Mouse (Mus musculus) limb, embryonic 14.5 days (tissue): Measurements from ENCODE around the gene Syt16. TPM values are rescaled to one million over a fixed set of nuclear protein-coding genes. Genes with fewer than 3 reads are reported as not detected.

Experiments used
- ATAC-seq: fragments of 200-750 bp; cut with Nextera tagmentation; 2 replicates; pipeline ENCODE4 v1.8.0; 2017; ENCODE audit warnings: low read depth, moderate number of reproducible peaks, moderate TSS enrichment; ENCODE audit not compliant: low FRiP score
- DNase-seq: peaks from one replicate; pipeline ENCODE4 v3.0.0-alpha.2; 2015; ENCODE audit warnings: low spot score
- H3K27ac ChIP-seq: fragments of 300-500 bp; sonication (generic); replicated peaks from 2 replicates; pipeline ENCODE4 v1.5.1; 2014; ENCODE audit warnings: low read depth, mild to moderate bottlenecking, low read length, moderate library complexity, mixed read lengths
- H3K27me3 ChIP-seq: fragments of 300-500 bp; sonication (generic); 2 replicates; pipeline ENCODE4 v1.6.1; 2014; ENCODE audit warnings: low read length, mixed read lengths; ENCODE audit not compliant: control insufficient read depth, insufficient read depth
- H3K36me3 ChIP-seq: fragments of 300-500 bp; sonication (generic); 2 replicates; pipeline ENCODE4 v1.6.1; 2014; ENCODE audit warnings: mild to moderate bottlenecking, low read length, moderate library complexity, mixed read lengths; ENCODE audit not compliant: control insufficient read depth, insufficient read depth
- H3K4me1 ChIP-seq: fragments of 300-500 bp; sonication (generic); 2 replicates; pipeline ENCODE4 v1.6.1; 2014; ENCODE audit warnings: antibody characterized with exemption, low read length, mixed read lengths; ENCODE audit not compliant: control insufficient read depth, insufficient read depth
- H3K4me2 ChIP-seq: fragments of 300-500 bp; sonication (generic); replicated peaks from 2 replicates; pipeline ENCODE4 v1.6.1; 2014; ENCODE audit warnings: low read depth, mild to moderate bottlenecking, low read length, moderate library complexity; ENCODE audit not compliant: severe bottlenecking
- H3K4me3 ChIP-seq: fragments of 300-500 bp; sonication (generic); replicated peaks from 2 replicates; pipeline ENCODE4 v1.5.1; 2014; ENCODE audit warnings: low read length
- H3K9ac ChIP-seq: fragments of 300-500 bp; sonication (generic); 2 replicates; pipeline ENCODE4 v1.6.1; 2014; ENCODE audit warnings: mild to moderate bottlenecking, low read depth, low read length, moderate library complexity; ENCODE audit not compliant: severe bottlenecking
- H3K9me3 ChIP-seq: fragments of 300-500 bp; sonication (generic); 2 replicates; pipeline ENCODE4 v1.6.1; 2016; ENCODE audit warnings: low read length; ENCODE audit not compliant: control insufficient read depth
- POLR2A ChIP-seq: fragments of 200-500 bp; IDR thresholded peaks from 2 replicates; pipeline ENCODE4 v1.8.0; 2012; ENCODE audit warnings: inconsistent platforms, mild to moderate bottlenecking, moderate library complexity, borderline replicate concordance; ENCODE audit not compliant: insufficient read depth, insufficient read length; ENCODE audit errors: extremely low read depth
- WGBS: fragments of 180-500 bp; shearing (Covaris S2); extraction: QIAGEN DNeasy Blood & Tissue Kit; methylation state at CpG from one replicate; pipeline ENCODE4 v1.1.7; 2014; 5-methylcytosine and 5-hydroxymethylcytosine counted together
- polyA plus RNA-seq, 2 experiments: library from polyadenylated mRNA; depleted of rRNA in 1 of 2; stranded (reverse) in 1 of 2; unstranded in 1 of 2; fragments of >200 nt; fragmentation: Nextera tagmentation in 1 of 2; extraction: Ambion mirVana in 1 of 2; gene quantifications; 2 replicates each; pipeline versions ENCODE4 v1.2.1 to v1.2.3; 2012 to 2014

Gene Syt16
- polyA plus RNA-seq, 2 experiments: 2.8 to 4.3 TPM

- 90% methylated on average over 1 of the region's 1 CpGs for WGBS
- Histone ChIP-seq H3K4me2 (no peak overlapping the region), H3K27me3 (no peaks in the 10 kb centered on the region), H3K9me3 (no peaks in the 10 kb centered on the region), H3K4me1 (no peaks in the 10 kb centered on the region), H3K9ac (no peak overlapping the region), H3K4me3 (no peak overlapping the region), H3K27ac (no peak overlapping the region), H3K36me3 (no peaks in the 10 kb centered on the region)
- no peak for ATAC-seq
- no peak for DNase-seq
- TF ChIP-seq POLR2A: no peak
Observed at GRCm38 (mm10) chr12:74068912-74069311, 71.5 kb downstream of the Syt16 start.

- no peak for DNase-seq
- Histone ChIP-seq H3K27me3 (no peaks in the 10 kb centered on the region), H3K36me3 (no peaks in the 10 kb centered on the region), H3K4me1 (no peaks in the 10 kb centered on the region), H3K27ac (no peak overlapping the region), H3K4me3 (no peak overlapping the region), H3K9me3 (no peaks in the 10 kb centered on the region), H3K9ac (no peak overlapping the region), H3K4me2 (no peak overlapping the region)
- WGBS: 73% methylated on average over 3 of the region's 3 CpGs
- TF ChIP-seq POLR2A: no peak
- no peak for ATAC-seq
Observed at GRCm38 (mm10) chr12:74075590-74075989, 78.1 kb downstream of the Syt16 start.

GRCm38 (mm10) chr12:74076091-74076490, 78.6 kb downstream of the Syt16 start:
- TF ChIP-seq POLR2A: no peak
- WGBS: 77% methylated on average over 4 of the region's 4 CpGs
- no peak overlapping the region for H3K9ac ChIP-seq
- no peaks in the 10 kb centered on the region for H3K36me3 ChIP-seq
- H3K27ac ChIP-seq: no peak overlapping the region
- no peak for ATAC-seq
- no peaks in the 10 kb centered on the region for H3K27me3 ChIP-seq
- no peaks in the 10 kb centered on the region for H3K9me3 ChIP-seq
- no peak overlapping the region for H3K4me2 ChIP-seq
- no peak for DNase-seq
- no peak overlapping the region for H3K4me3 ChIP-seq
- H3K4me1 ChIP-seq: no peaks in the 10 kb centered on the region

GRCm38 (mm10) chr12:74081122-74081521, 83.7 kb downstream of the Syt16 start:
- no peak overlapping the region for H3K9ac ChIP-seq
- no peak for ATAC-seq
- no peaks in the 10 kb centered on the region for H3K9me3 ChIP-seq
- H3K4me1 ChIP-seq: no peaks in the 10 kb centered on the region
- H3K36me3 ChIP-seq: no peaks in the 10 kb centered on the region
- no peak for TF ChIP-seq POLR2A
- H3K4me2 ChIP-seq: no peak overlapping the region
- no peak overlapping the region for H3K27ac ChIP-seq
- DNase-seq: no peak
- 85% methylated on average over 3 of the region's 3 CpGs for WGBS
- H3K27me3 ChIP-seq: no peaks in the 10 kb centered on the region
- H3K4me3 ChIP-seq: no peak overlapping the region

- H3K4me3 ChIP-seq: no peak overlapping the region
- ATAC-seq: no peak
- DNase-seq: no peak
- no peak overlapping the region for H3K9ac ChIP-seq
- no peak overlapping the region for H3K27ac ChIP-seq
- TF ChIP-seq POLR2A: no peak
- no peaks in the 10 kb centered on the region for H3K4me1 ChIP-seq
- no peaks in the 10 kb centered on the region for H3K36me3 ChIP-seq
- WGBS: 87% methylated on average over 5 of the region's 5 CpGs
- H3K4me2 ChIP-seq: no peak overlapping the region
- H3K9me3 ChIP-seq: no peaks in the 10 kb centered on the region
- H3K27me3 ChIP-seq: no peaks in the 10 kb centered on the region
Observed at GRCm38 (mm10) chr12:74084389-74084788, 86.9 kb downstream of the Syt16 start.

GRCm38 (mm10) chr12:74087086-74087485, 89.6 kb downstream of the Syt16 start:
- no peak for TF ChIP-seq POLR2A
- H3K36me3 ChIP-seq: no peaks in the 10 kb centered on the region
- H3K4me2 ChIP-seq: no peak overlapping the region
- DNase-seq (no peak), ATAC-seq (no peak)
- no peaks in the 10 kb centered on the region for H3K4me1 ChIP-seq
- H3K4me3 ChIP-seq: no peak overlapping the region
- 69% methylated on average over 8 of the region's 8 CpGs for WGBS
- no peak overlapping the region for H3K27ac ChIP-seq
- no peaks in the 10 kb centered on the region for H3K27me3 ChIP-seq
- no peaks in the 10 kb centered on the region for H3K9me3 ChIP-seq
- no peak overlapping the region for H3K9ac ChIP-seq
